Mouse (Mus musculus) cortical plate, adult 2 months (tissue): Measurements from ENCODE around the gene 2300009A05Rik. TPM values are rescaled to one million over a fixed set of nuclear protein-coding genes. Genes with fewer than 3 reads are reported as not detected.

Experiments used
- H3K27ac ChIP-seq: fragments of 200-500 bp; 2 replicates; pipeline ENCODE4 v1.5.1; 2012; ENCODE audit warnings: low read length, control low read depth, inconsistent platforms; ENCODE audit not compliant: insufficient read depth
- H3K4me1 ChIP-seq: fragments of 200-500 bp; 2 replicates; pipeline ENCODE4 v1.6.1; 2011; ENCODE audit warnings: low read length; ENCODE audit not compliant: control insufficient read depth, insufficient read depth
- H3K4me3 ChIP-seq: fragments of 200-500 bp; 2 replicates; pipeline ENCODE4 v1.5.1; 2011; ENCODE audit warnings: mild to moderate bottlenecking, low read length, control low read depth; ENCODE audit not compliant: insufficient read depth
- CTCF ChIP-seq: fragments of 200-500 bp; IDR thresholded peaks from 2 replicates; pipeline ENCODE4 v1.5.1; 2011; ENCODE audit warnings: mild to moderate bottlenecking, control low read depth, low read length; ENCODE audit not compliant: insufficient read depth; ENCODE audit errors: extremely low read depth
- POLR2A ChIP-seq: fragments of 200-500 bp; IDR thresholded peaks from 2 replicates; pipeline ENCODE4 v1.6.1; 2011; ENCODE audit warnings: mild to moderate bottlenecking, low read length, control low read depth; ENCODE audit not compliant: insufficient read depth; ENCODE audit errors: extremely low read depth
- polyA plus RNA-seq: library from polyadenylated mRNA; depleted of rRNA; stranded (reverse); fragments of >200 nt; gene quantifications from 2 replicates; pipeline ENCODE4 v1.2.3, GENCODE M21; 2012

Gene 2300009A05Rik
- polyA plus RNA-seq, 1 experiment: 29.6 TPM

GRCm38 (mm10) chr9:63382761-63383160 lies 16.3 kb downstream of the 2300009A05Rik start:
- no peak for TF ChIP-seq POLR2A
- no peak for TF ChIP-seq CTCF
- Histone ChIP-seq H3K4me1 (no peaks in the 10 kb centered on the region), H3K27ac (no peak overlapping the region), H3K4me3 (no peak overlapping the region)

- H3K4me3 ChIP-seq: no peak overlapping the region
- H3K27ac ChIP-seq: no peak overlapping the region
- peaks cover 2% of the 10 kb centered on the region for H3K4me1 ChIP-seq
- no peak for TF ChIP-seq POLR2A
- TF ChIP-seq CTCF: no peak
Measured at GRCm38 (mm10) chr9:63380326-63380725, 18.7 kb downstream of the 2300009A05Rik start.

- peak overlapping the region; percentile 74; the same call in 1 of the 2 replicates for H3K27ac ChIP-seq
- peaks cover 6% of the 10 kb centered on the region for H3K4me1 ChIP-seq
- TF ChIP-seq POLR2A: no peak
- TF ChIP-seq CTCF: no peak
- peak overlapping the region; percentile 90 for H3K4me3 ChIP-seq
Measured at GRCm38 (mm10) chr9:63378174-63378573, 20.9 kb downstream of the 2300009A05Rik start.

- TF ChIP-seq CTCF: no peak
- peak; percentile 65 for TF ChIP-seq POLR2A
- Histone ChIP-seq H3K4me3 (peak within 1 kb of the TSS; percentile 90), H3K27ac (peak within 1 kb of the TSS; percentile 74; the same call in 1 of the 2 replicates), H3K4me1 (peaks cover 6% of the 10 kb centered on the region)
Measured at GRCm38 (mm10) chr9:63377270-63378142, 21.5 kb downstream of the 2300009A05Rik start, which contains the start of gene Map2k5. Gene Map2k5 (minus strand): TSS chr9:63377902.

GRCm38 (mm10) chr9:63373315-63373714 lies 25.7 kb downstream of the 2300009A05Rik start:
- Histone ChIP-seq H3K4me1 (peaks cover 6% of the 10 kb centered on the region), H3K27ac (no peak overlapping the region), H3K4me3 (no peak overlapping the region)
- TF ChIP-seq POLR2A (no peak), CTCF (no peak)

- no peak for TF ChIP-seq CTCF
- H3K27ac ChIP-seq: no peak overlapping the region
- H3K4me3 ChIP-seq: no peak overlapping the region
- H3K4me1 ChIP-seq: peaks cover 6% of the 10 kb centered on the region
Measured at GRCm38 (mm10) chr9:63372541-63372940, 26.5 kb downstream of the 2300009A05Rik start.

- TF ChIP-seq CTCF: 0 out of 2 replicates have a peak, but pooled peaks have one; percentile 22
- no peak for TF ChIP-seq POLR2A
- no peak overlapping the region for H3K4me3 ChIP-seq
- H3K27ac ChIP-seq: no peak overlapping the region
- peaks cover 4% of the 10 kb centered on the region; the same call in 1 of the 2 replicates for H3K4me1 ChIP-seq
Measured at GRCm38 (mm10) chr9:63360410-63360809, 38.6 kb downstream of the 2300009A05Rik start.

GRCm38 (mm10) chr9:63359016-63359415 lies 40.0 kb downstream of the 2300009A05Rik start:
- no peak overlapping the region for H3K4me3 ChIP-seq
- peaks cover 4% of the 10 kb centered on the region; the same call in 1 of the 2 replicates for H3K4me1 ChIP-seq
- H3K27ac ChIP-seq: no peak overlapping the region
- TF ChIP-seq CTCF (no peak), POLR2A (no peak)

- Histone ChIP-seq H3K27ac (no peak overlapping the region), H3K4me3 (no peak overlapping the region), H3K4me1 (peaks cover 4% of the 10 kb centered on the region; the same call in 1 of the 2 replicates)
- TF ChIP-seq CTCF (no peak), POLR2A (no peak)
Measured at GRCm38 (mm10) chr9:63356721-63357120, 42.3 kb downstream of the 2300009A05Rik start.

- Histone ChIP-seq H3K27ac (no peak overlapping the region), H3K4me1 (peaks cover 4% of the 10 kb centered on the region; the same call in 1 of the 2 replicates)
- TF ChIP-seq CTCF (no peak), POLR2A (no peak)
Measured at GRCm38 (mm10) chr9:63356278-63356677, 42.8 kb downstream of the 2300009A05Rik start.

More at GRCm38 (mm10) chr9:63356278-63356677, 42.8 kb downstream of the 2300009A05Rik start:
- H3K4me3 ChIP-seq: no peak overlapping the region
